Mouse (Mus musculus): ENCODE results near the gene Tenm2. TPM values are rescaled to one million over a fixed set of nuclear protein-coding genes. Genes with fewer than 3 reads are reported as not detected.

The Tenm2 gene
- polyA plus RNA-seq, 1 experiment from 2014 or later = 47.3 TPM

GRCm38 (mm10) chr11:36886147-36886546 lies 349.6 kb downstream of the Tenm2 start:
- no peak overlapping the region for H3K4me3 ChIP-seq (replicated peaks)
- H3K9me3 ChIP-seq = no peaks in the 10 kb centered on the region
- H3K27ac ChIP-seq = peak overlapping the region; percentile 47; the same call in 1 of the 2 replicates
- no peak for ATAC-seq
- H3K4me1 ChIP-seq (replicated peaks) = peaks cover 29% of the 10 kb centered on the region
- H3K27me3 ChIP-seq = no peaks in the 10 kb centered on the region
- no peak overlapping the region for H3K9ac ChIP-seq (replicated peaks)
- H3K36me3 ChIP-seq = no peaks in the 10 kb centered on the region
- 91% methylated on average over 3 of the region's 3 CpGs for WGBS
- H3K4me2 ChIP-seq (replicated peaks) = no peak overlapping the region

GRCm38 (mm10) chr11:36872961-36873360 lies 362.8 kb downstream of the Tenm2 start:
- no peaks in the 10 kb centered on the region for H3K9me3 ChIP-seq
- no peak overlapping the region for H3K4me2 ChIP-seq (replicated peaks)
- no peak overlapping the region for H3K9ac ChIP-seq (replicated peaks)
- no peaks in the 10 kb centered on the region for H3K4me1 ChIP-seq (replicated peaks)
- 54% methylated on average over 4 of the region's 4 CpGs for WGBS
- H3K27ac ChIP-seq = no peak overlapping the region
- no peaks in the 10 kb centered on the region for H3K36me3 ChIP-seq
- H3K4me3 ChIP-seq (replicated peaks) = no peak overlapping the region
- no peak for ATAC-seq
- H3K27me3 ChIP-seq = no peaks in the 10 kb centered on the region

GRCm38 (mm10) chr11:36870548-36870947 lies 365.2 kb downstream of the Tenm2 start:
- Histone ChIP-seq H3K9ac (replicated peaks) (no peak overlapping the region), H3K27ac (no peak overlapping the region), H3K4me1 (replicated peaks) (no peaks in the 10 kb centered on the region), H3K4me3 (replicated peaks) (no peak overlapping the region), H3K27me3 (no peaks in the 10 kb centered on the region), H3K9me3 (no peaks in the 10 kb centered on the region), H3K36me3 (no peaks in the 10 kb centered on the region), H3K4me2 (replicated peaks) (no peak overlapping the region)
- WGBS = 52% methylated on average over 5 of the region's 5 CpGs
- ATAC-seq = no peak

- ATAC-seq = no peak
- H3K9ac ChIP-seq (replicated peaks) = no peak overlapping the region
- no peaks in the 10 kb centered on the region for H3K4me1 ChIP-seq (replicated peaks)
- no peak overlapping the region for H3K4me2 ChIP-seq (replicated peaks)
- H3K27me3 ChIP-seq = no peaks in the 10 kb centered on the region
- H3K36me3 ChIP-seq = no peaks in the 10 kb centered on the region
- 69% methylated on average over 3 of the region's 3 CpGs for WGBS
- H3K9me3 ChIP-seq = no peaks in the 10 kb centered on the region
- no peak overlapping the region for H3K27ac ChIP-seq
- no peak overlapping the region for H3K4me3 ChIP-seq (replicated peaks)
Observed at GRCm38 (mm10) chr11:36851690-36852089, 384.1 kb downstream of the Tenm2 start.

DNA sequence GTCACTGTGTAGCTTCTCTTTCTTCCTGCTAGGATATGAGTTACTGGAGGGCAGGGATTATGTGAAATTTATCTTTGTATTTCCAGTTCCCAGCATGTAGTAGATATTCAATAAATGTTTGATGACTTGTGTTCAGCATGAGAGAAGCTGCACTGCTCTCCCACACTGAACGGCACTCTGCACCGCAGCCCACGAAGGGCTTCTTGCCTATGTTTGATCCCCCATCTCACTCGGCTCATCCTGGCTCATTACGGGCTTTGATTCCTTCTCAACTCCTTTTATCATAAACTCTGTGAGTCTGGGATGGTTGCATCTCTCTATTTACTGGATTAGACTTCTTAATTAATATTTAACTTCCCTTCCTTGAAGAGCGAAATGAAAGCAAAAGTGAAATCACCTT lies 388.3 kb downstream of the Tenm2 start:
- 74% methylated on average over 6 of the region's 6 CpGs for WGBS
- no peaks in the 10 kb centered on the region for H3K9me3 ChIP-seq
- no peaks in the 10 kb centered on the region for H3K4me1 ChIP-seq (replicated peaks)
- H3K4me2 ChIP-seq (replicated peaks) = no peak overlapping the region
- H3K27ac ChIP-seq = no peak overlapping the region
- 0 out of 2 replicates have a peak, but pooled peaks have one; percentile 14 for ATAC-seq
- H3K4me3 ChIP-seq (replicated peaks) = no peak overlapping the region
- no peaks in the 10 kb centered on the region for H3K27me3 ChIP-seq
- H3K9ac ChIP-seq (replicated peaks) = no peak overlapping the region
- no peaks in the 10 kb centered on the region for H3K36me3 ChIP-seq

- Histone ChIP-seq H3K27me3 (no peaks in the 10 kb centered on the region), H3K36me3 (no peaks in the 10 kb centered on the region), H3K9ac (replicated peaks) (no peak overlapping the region), H3K4me1 (replicated peaks) (no peaks in the 10 kb centered on the region), H3K4me2 (replicated peaks) (no peak overlapping the region), H3K9me3 (no peaks in the 10 kb centered on the region), H3K4me3 (replicated peaks) (no peak overlapping the region), H3K27ac (no peak overlapping the region)
- ATAC-seq = no peak
- WGBS = 87% methylated on average over 4 of the region's 4 CpGs
Observed at GRCm38 (mm10) chr11:36832855-36833254, 402.9 kb downstream of the Tenm2 start.

DNA sequence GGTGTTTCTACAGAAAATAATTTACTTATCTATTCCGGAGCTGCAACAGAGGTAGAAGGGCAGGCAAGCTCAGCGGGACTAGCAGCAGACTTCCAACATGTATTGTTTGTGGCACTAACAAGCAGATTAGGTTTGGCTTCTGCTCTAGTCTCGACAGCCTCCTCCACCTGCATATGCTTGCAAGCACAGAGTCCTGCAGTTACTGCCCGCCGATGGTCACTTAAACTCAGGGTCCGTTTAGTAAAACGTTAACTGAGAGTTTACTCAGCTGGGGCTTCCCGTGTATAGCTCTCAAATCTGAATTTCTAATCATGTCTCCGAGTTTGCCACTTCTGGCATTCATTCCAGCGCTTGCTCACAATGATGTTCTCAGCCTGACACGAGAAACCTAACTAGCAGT lies 404.3 kb downstream of the Tenm2 start:
- Histone ChIP-seq H3K36me3 (no peaks in the 10 kb centered on the region), H3K27ac (no peak overlapping the region), H3K27me3 (no peaks in the 10 kb centered on the region), H3K9ac (replicated peaks) (no peak overlapping the region), H3K4me1 (replicated peaks) (no peaks in the 10 kb centered on the region), H3K4me3 (replicated peaks) (no peak overlapping the region), H3K9me3 (no peaks in the 10 kb centered on the region), H3K4me2 (replicated peaks) (no peak overlapping the region)
- no peak for ATAC-seq
- 61% methylated on average over 11 of the region's 11 CpGs for WGBS

- Histone ChIP-seq H3K27me3 (no peaks in the 10 kb centered on the region), H3K4me2 (replicated peaks) (no peak overlapping the region), H3K9me3 (no peaks in the 10 kb centered on the region), H3K9ac (replicated peaks) (no peak overlapping the region), H3K4me1 (replicated peaks) (peaks cover 13% of the 10 kb centered on the region), H3K4me3 (replicated peaks) (no peak overlapping the region), H3K36me3 (no peaks in the 10 kb centered on the region), H3K27ac (no peak overlapping the region)
- WGBS = 35% methylated on average over 7 of the region's 7 CpGs
- ATAC-seq = no peak
Observed at GRCm38 (mm10) chr11:36824666-36825065, 411.1 kb downstream of the Tenm2 start.

DNA sequence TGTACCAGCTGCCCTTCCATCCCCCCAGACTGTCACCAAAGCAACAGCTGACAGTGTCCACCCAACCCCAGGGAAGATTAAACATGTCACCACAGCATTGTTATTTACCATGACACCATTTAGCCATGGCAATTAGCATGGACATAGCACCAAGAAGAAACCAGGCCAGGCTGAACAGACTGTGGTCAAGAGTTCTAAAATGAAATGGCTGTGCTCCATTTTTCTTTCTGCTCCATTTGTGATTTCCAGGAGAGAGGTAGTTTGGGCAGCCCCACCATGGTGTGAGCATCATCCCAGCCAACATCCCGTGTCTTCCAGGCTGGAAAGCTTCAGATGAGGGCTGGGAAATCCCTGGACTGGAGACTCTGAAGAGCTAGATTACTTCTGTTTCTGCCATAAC lies 431.1 kb downstream of the Tenm2 start:
- peaks cover 26% of the 10 kb centered on the region for H3K4me1 ChIP-seq (replicated peaks)

DNA sequence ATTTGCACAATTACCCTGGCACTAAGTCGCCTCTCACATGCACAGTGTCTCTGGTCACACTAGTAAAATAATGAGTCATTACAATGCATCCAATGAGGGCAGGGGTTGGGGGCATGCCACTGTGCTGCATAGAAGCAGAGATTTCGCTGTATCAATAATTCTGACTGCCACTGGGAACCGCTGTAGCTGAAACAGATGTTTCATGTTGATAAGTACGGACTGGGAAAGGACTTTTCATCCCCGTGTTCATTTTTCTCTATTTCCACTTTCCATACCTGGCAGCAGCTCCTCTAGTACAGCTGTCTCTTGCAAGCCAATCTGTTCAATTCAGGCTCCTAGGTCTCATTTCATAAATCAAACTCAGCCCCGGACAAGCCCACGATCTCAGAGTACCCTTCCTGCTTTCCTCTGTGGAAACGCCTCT lies 433.5 kb downstream of the Tenm2 start:
- peak overlapping the region; percentile 71 for H3K27ac ChIP-seq
- H3K27me3 ChIP-seq = no peaks in the 10 kb centered on the region
- peak overlapping the region; percentile 22 for H3K4me2 ChIP-seq (replicated peaks)
- no peaks in the 10 kb centered on the region for H3K9me3 ChIP-seq
- no peak overlapping the region for H3K4me3 ChIP-seq (replicated peaks)
- H3K36me3 ChIP-seq = no peaks in the 10 kb centered on the region
- peak; percentile 81 for ATAC-seq
- peaks cover 20% of the 10 kb centered on the region for H3K4me1 ChIP-seq (replicated peaks)
- 48% methylated on average over 8 of the region's 8 CpGs for WGBS
- no peak overlapping the region for H3K9ac ChIP-seq (replicated peaks)

More for the DNA sequence above, 431.1 kb downstream of the Tenm2 start:
- no peaks in the 10 kb centered on the region for H3K9me3 ChIP-seq
- 68% methylated on average over 1 of the region's 1 CpGs for WGBS
- no peaks in the 10 kb centered on the region for H3K27me3 ChIP-seq
- no peak overlapping the region for H3K27ac ChIP-seq
- H3K4me2 ChIP-seq (replicated peaks) = no peak overlapping the region
- H3K9ac ChIP-seq (replicated peaks) = no peak overlapping the region
- no peaks in the 10 kb centered on the region for H3K36me3 ChIP-seq
- H3K4me3 ChIP-seq (replicated peaks) = no peak overlapping the region
- no peak for ATAC-seq

- ATAC-seq = no peak
- Histone ChIP-seq H3K4me1 (replicated peaks) (peaks cover 20% of the 10 kb centered on the region), H3K27ac (no peak overlapping the region), H3K9me3 (no peaks in the 10 kb centered on the region), H3K4me2 (replicated peaks) (peak overlapping the region; percentile 22; the same call in 1 of the 2 replicates), H3K9ac (replicated peaks) (no peak overlapping the region), H3K4me3 (replicated peaks) (no peak overlapping the region), H3K36me3 (no peaks in the 10 kb centered on the region), H3K27me3 (no peaks in the 10 kb centered on the region)
- WGBS = 79% methylated on average over 4 of the region's 4 CpGs
Observed at GRCm38 (mm10) chr11:36801683-36802082, 434.1 kb downstream of the Tenm2 start.

DNA sequence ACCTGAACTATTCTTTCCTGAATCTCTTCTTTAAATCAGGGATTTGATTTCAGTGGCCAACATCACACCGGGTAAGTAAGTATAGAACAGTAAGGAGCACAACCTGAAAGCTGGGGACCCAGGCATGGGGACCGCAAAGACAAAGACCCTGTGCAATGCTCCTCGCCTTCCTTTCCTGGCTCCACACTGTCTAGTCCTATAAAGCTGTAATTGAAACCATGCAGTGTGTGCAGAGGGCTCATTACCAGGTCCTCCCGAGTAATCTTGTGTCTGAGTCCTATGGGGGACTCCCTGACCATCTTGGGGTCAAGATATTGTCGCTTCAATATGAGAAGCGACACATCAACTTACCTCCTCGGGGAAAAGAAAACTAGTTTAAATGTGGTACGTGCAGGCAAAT lies 436.4 kb downstream of the Tenm2 start:
- H3K9me3 ChIP-seq = no peaks in the 10 kb centered on the region
- peaks cover 16% of the 10 kb centered on the region for H3K4me1 ChIP-seq (replicated peaks)
- H3K27ac ChIP-seq = no peak overlapping the region
- no peaks in the 10 kb centered on the region for H3K36me3 ChIP-seq
- 73% methylated on average over 8 of the region's 8 CpGs for WGBS
- H3K4me3 ChIP-seq (replicated peaks) = no peak overlapping the region
- no peak overlapping the region for H3K9ac ChIP-seq (replicated peaks)
- no peak overlapping the region for H3K4me2 ChIP-seq (replicated peaks)
- no peak for ATAC-seq
- H3K27me3 ChIP-seq = no peaks in the 10 kb centered on the region

DNA sequence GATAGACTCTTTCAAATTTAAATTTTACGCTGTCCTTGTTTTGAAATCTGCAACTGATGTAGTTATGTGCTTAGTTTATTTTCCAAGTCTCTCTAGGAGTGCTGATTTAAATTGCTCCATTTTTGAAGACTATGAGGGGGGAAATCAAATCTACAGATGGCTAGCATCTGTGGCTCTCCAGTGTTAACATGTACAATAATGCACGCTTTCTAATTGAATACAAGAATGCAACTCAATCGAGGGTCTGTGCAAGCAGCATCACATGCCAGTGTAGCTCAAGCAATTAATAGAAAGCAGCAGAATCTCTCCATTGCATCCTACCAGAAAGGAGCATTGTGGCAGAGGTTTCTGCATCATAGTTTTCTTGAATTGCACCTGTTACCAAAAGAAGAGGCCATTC lies 477.8 kb downstream of the Tenm2 start:
- no peaks in the 10 kb centered on the region for H3K27me3 ChIP-seq
- no peak overlapping the region for H3K27ac ChIP-seq
- H3K4me2 ChIP-seq (replicated peaks) = no peak overlapping the region
- H3K9me3 ChIP-seq = no peaks in the 10 kb centered on the region
- no peak overlapping the region for H3K9ac ChIP-seq (replicated peaks)
- H3K4me3 ChIP-seq (replicated peaks) = no peak overlapping the region
- no peak for ATAC-seq
- H3K36me3 ChIP-seq = no peaks in the 10 kb centered on the region
- 59% methylated on average over 3 of the region's 3 CpGs for whole genome bisulfite sequencing
- H3K4me1 ChIP-seq (replicated peaks) = peaks cover 7% of the 10 kb centered on the region; the same call in 1 of the 2 replicates

All from midbrain, embryonic 13.5 days (tissue).